Mouse (Mus musculus) embryonic fibroblast, embryonic 13.5 days (primary cell): ENCODE results near the gene Gtf2ird1.

Experiments used
- CTCF ChIP-seq: IDR thresholded peaks from 2 replicates; pipeline ENCODE4 v1.5.1; 2011; ENCODE audit warnings: mild to moderate bottlenecking, control low read depth, low read length, moderate library complexity, borderline replicate concordance; ENCODE audit not compliant: insufficient read depth
- POLR2A ChIP-seq: IDR thresholded peaks from 2 replicates; pipeline ENCODE4 v1.6.1; 2011; ENCODE audit warnings: low read depth, mild to moderate bottlenecking, control low read depth, low read length, moderate library complexity

- no peak for TF ChIP-seq POLR2A
- TF ChIP-seq CTCF = no peak
Measured at GRCm38 (mm10) chr5:134341321-134341720, 115.2 kb downstream of the Gtf2ird1 start.
